Mouse (Mus musculus): ENCODE data around the gene Nupr1l.
"Not testable (repeated sequence)": the region's sequence is repeated elsewhere in the genome, so short reads cannot be mapped to it uniquely, and the experiment has no call there.

Nupr1l gene

GRCm38 (mm10) chr5:129908242-129908965 lies at the start of gene Nupr1l:
Nupr1l (plus strand) TSS chr5:129908540.
- peak; percentile 73 to 81 for DNase-seq (ENCODE audit: low spot score in 2 of 2)

GRCm38 (mm10) chr5:129862325-129862724 lies 46.0 kb upstream of the Nupr1l start:
- no peak for DNase-seq (ENCODE audit: low spot score in 2 of 2)

- peak in 1 of 2 experiments; percentile 37 for DNase-seq (ENCODE audit: low spot score in 2 of 2)
Observed at GRCm38 (mm10) chr5:129864467-129864866, 43.9 kb upstream of the Nupr1l start.

GRCm38 (mm10) chr5:129865841-129866240 lies 42.5 kb upstream of the Nupr1l start:
- DNase-seq (ENCODE audit: low spot score in 2 of 2) = no peak

GRCm38 (mm10) chr5:129869238-129869995 lies 38.9 kb upstream of the Nupr1l start:
- no peak for DNase-seq (ENCODE audit: low spot score in 2 of 2)

GRCm38 (mm10) chr5:129871238-129871637 lies 37.1 kb upstream of the Nupr1l start:
- DNase-seq (ENCODE audit: low spot score in 2 of 2) = no peak

- no peak for DNase-seq (ENCODE audit: low spot score in 2 of 2)
Observed at GRCm38 (mm10) chr5:129873942-129874341, 34.4 kb upstream of the Nupr1l start.

GRCm38 (mm10) chr5:129875098-129875497 lies 33.2 kb upstream of the Nupr1l start:
- DNase-seq (ENCODE audit: low spot score in 2 of 2) = no peak

- DNase-seq (ENCODE audit: low spot score in 2 of 2) = no peak
Observed at GRCm38 (mm10) chr5:129877731-129878455, 30.4 kb upstream of the Nupr1l start.

- no peak for DNase-seq (ENCODE audit: low spot score in 2 of 2)
Observed at GRCm38 (mm10) chr5:129878946-129879345, 29.4 kb upstream of the Nupr1l start.

GRCm38 (mm10) chr5:129879888-129880287 lies 28.5 kb upstream of the Nupr1l start:
- no peak for DNase-seq (ENCODE audit: low spot score in 2 of 2)

GRCm38 (mm10) chr5:129886271-129886670 lies 22.1 kb upstream of the Nupr1l start:
- no peak for DNase-seq (ENCODE audit: low spot score in 2 of 2)

- peak; percentile 80 to 85 for DNase-seq (ENCODE audit: low spot score in 2 of 2)
Observed at GRCm38 (mm10) chr5:129886911-129887636, 21.3 kb upstream of the Nupr1l start, which contains the start of gene Chchd2. Chchd2 (minus strand) TSS chr5:129887470.

- DNase-seq (ENCODE audit: low spot score in 2 of 2) = not testable (repeated sequence)
Observed at GRCm38 (mm10) chr5:129890390-129890789, 17.9 kb upstream of the Nupr1l start.

GRCm38 (mm10) chr5:129895198-129896088 lies 12.9 kb upstream of the Nupr1l start, which contains the start of gene Zbed5:
Zbed5 (plus strand) TSS chr5:129895723.
- peak; percentile 55 to 65 for DNase-seq (ENCODE audit: low spot score in 2 of 2)

GRCm38 (mm10) chr5:129898449-129898848 lies 9.9 kb upstream of the Nupr1l start, which contains the start of gene Phkg1:
Phkg1 (minus strand) TSS chr5:129898549.
- no peak for DNase-seq (ENCODE audit: low spot score in 2 of 2)

- no peak for DNase-seq (ENCODE audit: low spot score in 2 of 2)
Observed at GRCm38 (mm10) chr5:129907775-129908174, 565 bp upstream of the Nupr1l start.

GRCm38 (mm10) chr5:129909147-129909546 lies 807 bp downstream of the Nupr1l start:
- no peak for DNase-seq (ENCODE audit: low spot score in 2 of 2)

GRCm38 (mm10) chr5:129909591-129909990 lies 1.3 kb downstream of the Nupr1l start:
- DNase-seq (ENCODE audit: low spot score in 2 of 2) = no peak

GRCm38 (mm10) chr5:129914024-129914423 lies 5.7 kb downstream of the Nupr1l start:
- DNase-seq (ENCODE audit: low spot score in 2 of 2) = peak in 1 of 2 experiments; percentile 16

Data from spleen, postnatal 14 days (tissue).